ENCODE assay signal across 13 mouse cellular contexts in genomic region chr7:36709974-36710373, GRCm38 (mm10). TPM values are rescaled to one million over a fixed set of nuclear protein-coding genes. Genes with fewer than 3 reads are reported as not detected.
DNase-seq lines count a peak whose midpoint lies in the region; ATAC-seq lines count a peak whose summit lies in the region.
"Had no signal": no experiment of that assay in that cellular context is flagged by ENCODE, and none has a peak within 500 bp of the region (broad histone marks: within the 10 kb centered on the region; RNA-seq: fewer than 3 reads in every experiment).

No protein-coding gene starts in this region.

- no peak for DNase-seq in heart, embryonic 10.5 days (ENCODE audit: low spot score)
- DNase-seq in embryo, embryonic 9.5 days (ENCODE audit: extremely low spot score): peak; percentile 34
- DNase-seq in layer of hippocampus, postnatal 36 days: no peak
- no peak for DNase-seq in spleen, postnatal 10 days (ENCODE audit: low spot score in 2 of 2)
- no peak for DNase-seq in adrenal gland, postnatal 25 days
- DNase-seq: B cell, adult 2 months; cerebellum, adult 9-11 months; kidney, adult 2 months had no signal

- peaks cover 38% of the 10 kb centered on the region for H3K4me1 ChIP-seq in heart, embryonic 10.5 days
- peaks cover 12% of the 10 kb centered on the region for H3K4me1 ChIP-seq in heart, embryonic 11.5 days (ENCODE audit: control insufficient read depth, insufficient read depth, low read length)
- H3K4me1 ChIP-seq in hindbrain, embryonic 13.5 days (replicated peaks): peaks cover 66% of the 10 kb centered on the region
- peaks cover 34% of the 10 kb centered on the region for H3K4me1 ChIP-seq in limb, embryonic 15.5 days

- no peak overlapping the region for H3K9ac ChIP-seq in heart, embryonic 11.5 days (ENCODE audit: low read depth, low read length)
- peak overlapping the region; percentile 56; the same call in 1 of the 2 replicates for H3K9ac ChIP-seq in hindbrain, embryonic 13.5 days
- H3K9ac ChIP-seq in limb, embryonic 15.5 days: no peak overlapping the region

- peak overlapping the region; percentile 23; the same call in 1 of the 2 replicates for H3K27ac ChIP-seq in heart, embryonic 10.5 days
- H3K27ac ChIP-seq in heart, embryonic 11.5 days (ENCODE audit: low read depth, low read length): no peak overlapping the region
- H3K27ac ChIP-seq in hindbrain, embryonic 13.5 days: peak overlapping the region; percentile 93
- H3K27ac ChIP-seq in limb, embryonic 15.5 days: no peak overlapping the region

- 0 out of 2 replicates have a peak, but pooled peaks cover 3% of the 10 kb centered on the region for H3K27me3 ChIP-seq in heart, embryonic 10.5 days (ENCODE audit: insufficient read depth, poor library complexity, severe bottlenecking)
- no peaks in the 10 kb centered on the region for H3K27me3 ChIP-seq in heart, embryonic 11.5 days (ENCODE audit: control insufficient read depth, insufficient read depth, low read length)
- H3K27me3 ChIP-seq in hindbrain, embryonic 13.5 days: no peaks in the 10 kb centered on the region
- H3K27me3 ChIP-seq in limb, embryonic 15.5 days: no peaks in the 10 kb centered on the region

- no peaks in the 10 kb centered on the region for H3K9me3 ChIP-seq in heart, embryonic 10.5 days
- no peaks in the 10 kb centered on the region for H3K9me3 ChIP-seq in heart, embryonic 11.5 days (replicated peaks; ENCODE audit: control insufficient read depth, low read length)
- no peaks in the 10 kb centered on the region for H3K9me3 ChIP-seq in hindbrain, embryonic 13.5 days
- no peaks in the 10 kb centered on the region for H3K9me3 ChIP-seq in limb, embryonic 15.5 days

- H3K36me3 ChIP-seq in heart, embryonic 10.5 days: no peaks in the 10 kb centered on the region
- H3K36me3 ChIP-seq in heart, embryonic 11.5 days (ENCODE audit: control insufficient read depth, insufficient read depth, low read length): no peaks in the 10 kb centered on the region
- no peaks in the 10 kb centered on the region for H3K36me3 ChIP-seq in hindbrain, embryonic 13.5 days
- H3K36me3 ChIP-seq in limb, embryonic 15.5 days: no peaks in the 10 kb centered on the region
- H3K36me3 ChIP-seq: G1E had no signal

- no peak overlapping the region for H3K4me2 ChIP-seq in heart, embryonic 11.5 days
- peak overlapping the region; percentile 46 for H3K4me2 ChIP-seq in hindbrain, embryonic 13.5 days
- peak overlapping the region; percentile 33; the same call in 1 of the 2 replicates for H3K4me2 ChIP-seq in limb, embryonic 15.5 days
- H3K4me2 ChIP-seq: liver, embryonic 11.5 days had no signal

- ATAC-seq in heart, embryonic 11.5 days (replicated peaks; ENCODE audit: insufficient number of reproducible peaks, low FRiP score, low TSS enrichment): no peak
- ATAC-seq in hindbrain, embryonic 13.5 days (ENCODE audit: low FRiP score): no peak
- no peak for ATAC-seq in limb, embryonic 15.5 days (ENCODE audit: insufficient number of reproducible peaks, low FRiP score, low TSS enrichment, low read depth)

- no peak overlapping the region for H3K4me3 ChIP-seq in heart, embryonic 10.5 days
- no peak overlapping the region for H3K4me3 ChIP-seq in heart, embryonic 11.5 days (ENCODE audit: low read depth, low read length)
- H3K4me3 ChIP-seq in hindbrain, embryonic 13.5 days: peak overlapping the region; percentile 22
- H3K4me3 ChIP-seq in limb, embryonic 15.5 days: peak overlapping the region; percentile 12

- 58% methylated on average over 12 of the region's 12 CpGs for WGBS in heart, embryonic 10.5 days
- 62% methylated on average over 12 of the region's 12 CpGs for WGBS in heart, embryonic 11.5 days (ENCODE audit: insufficient replicate concordance)
- 25% methylated on average over 10 of the region's 12 CpGs for WGBS in hindbrain, embryonic 13.5 days
- 15% methylated on average over 12 of the region's 12 CpGs for WGBS in limb, embryonic 15.5 days

RNA-seq across cellular contexts. Expression of gene Tshz3, which starts 12.1 kb away (rescaled TPM):
- polyA plus RNA-seq in heart, embryonic 10.5 days (2016; fragmentation: Nextera tagmentation; extraction: Ambion mirVana): 1.8 and 5.5 TPM in 2 replicates
- polyA plus RNA-seq in heart, embryonic 11.5 days (2014; fragmentation: Nextera tagmentation; extraction: Ambion mirVana): 3.0 and 5.0 TPM in 2 replicates
- polyA plus RNA-seq in hindbrain, embryonic 13.5 days (2015; fragmentation: Nextera tagmentation; extraction: Ambion mirVana): 37.1 and 39.9 TPM in 2 replicates
- 6.6 and 7.4 TPM in 2 replicates for polyA plus RNA-seq in limb, embryonic 15.5 days (2015; fragmentation: Nextera tagmentation; extraction: Ambion mirVana)
- total RNA-seq in layer of hippocampus, postnatal 36 days (2021): 10 to 100 TPM; 12.4 to 12.9 TPM
- 4.2 and 4.7 TPM in 2 replicates for total RNA-seq in adrenal gland, postnatal 25 days (2021)
- total RNA-seq: G1E had no signal
- polyA plus RNA-seq: G1E had no signal

Comparison
In these comparisons a context has a peak if more than half of its experiments do, and no peak if none do; other contexts are left out.
1. H3K27ac ChIP-seq: peak in heart, embryonic 10.5 days (single experiment) and hindbrain, embryonic 13.5 days (single experiment); none in heart, embryonic 11.5 days (single experiment) and limb, embryonic 15.5 days (single experiment).
2. H3K4me3 ChIP-seq: peak in hindbrain, embryonic 13.5 days (single experiment) and limb, embryonic 15.5 days (single experiment); none in heart, embryonic 10.5 days (single experiment) and heart, embryonic 11.5 days (single experiment).